Mouse (Mus musculus): ENCODE measurements around the gene Pomgnt1. TPM values are rescaled to one million over a fixed set of nuclear protein-coding genes. Genes with fewer than 3 reads are reported as not detected.
A peak's percentile ranks its signal among the peaks of the same experiment; 100 is the strongest.

The Pomgnt1 gene
- polyA plus RNA-seq, 1 experiment from 2014 or later = 56.9 TPM

DNA sequence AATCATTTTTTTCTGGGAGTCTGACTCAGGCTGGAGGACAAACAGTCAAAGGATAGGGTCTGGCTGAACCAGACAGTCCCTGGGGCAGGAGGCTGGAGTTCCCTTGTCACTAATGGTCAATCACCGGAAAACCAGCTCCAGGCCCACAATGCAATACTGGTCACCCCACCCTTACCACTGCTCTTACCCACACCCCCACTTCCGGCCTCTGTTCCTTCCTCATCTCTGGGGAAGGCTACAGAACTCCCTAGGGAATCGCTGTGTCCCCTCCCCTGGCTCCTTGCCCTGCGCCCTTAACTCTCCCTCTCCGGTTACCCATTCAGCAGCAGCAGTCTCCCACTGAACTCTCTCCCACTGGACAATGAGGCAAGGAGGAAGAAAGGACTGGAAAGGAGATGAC lies 53.5 kb downstream of the Pomgnt1 start:
- Histone ChIP-seq H3K9ac (replicated peaks) (peak overlapping the region; percentile 16; the same call in 1 of the 2 replicates), H3K4me1 (replicated peaks) (peaks cover 33% of the 10 kb centered on the region), H3K9me3 (no peaks in the 10 kb centered on the region), H3K27me3 (no peaks in the 10 kb centered on the region), H3K4me2 (replicated peaks) (peak overlapping the region; percentile 22), H3K4me3 (replicated peaks) (no peak overlapping the region), H3K36me3 (no peaks in the 10 kb centered on the region), H3K27ac (no peak overlapping the region)
- WGBS = 30% methylated on average over 5 of the region's 5 CpGs
- no peak; the same call in 1 of the 2 replicates for ATAC-seq

- H3K36me3 ChIP-seq = no peaks in the 10 kb centered on the region
- no peak overlapping the region for H3K27ac ChIP-seq
- peaks cover 5% of the 10 kb centered on the region; the same call in 1 of the 2 replicates for H3K27me3 ChIP-seq
- WGBS = 26% methylated on average over 3 of the region's 3 CpGs
- peaks cover 13% of the 10 kb centered on the region for H3K4me1 ChIP-seq (replicated peaks)
- H3K4me3 ChIP-seq (replicated peaks) = no peak overlapping the region
- H3K9me3 ChIP-seq = no peaks in the 10 kb centered on the region
- no peak overlapping the region for H3K9ac ChIP-seq (replicated peaks)
- ATAC-seq = no peak
- H3K4me2 ChIP-seq (replicated peaks) = no peak overlapping the region
Observed at GRCm38 (mm10) chr4:116182079-116182478, 58.4 kb downstream of the Pomgnt1 start.

DNA sequence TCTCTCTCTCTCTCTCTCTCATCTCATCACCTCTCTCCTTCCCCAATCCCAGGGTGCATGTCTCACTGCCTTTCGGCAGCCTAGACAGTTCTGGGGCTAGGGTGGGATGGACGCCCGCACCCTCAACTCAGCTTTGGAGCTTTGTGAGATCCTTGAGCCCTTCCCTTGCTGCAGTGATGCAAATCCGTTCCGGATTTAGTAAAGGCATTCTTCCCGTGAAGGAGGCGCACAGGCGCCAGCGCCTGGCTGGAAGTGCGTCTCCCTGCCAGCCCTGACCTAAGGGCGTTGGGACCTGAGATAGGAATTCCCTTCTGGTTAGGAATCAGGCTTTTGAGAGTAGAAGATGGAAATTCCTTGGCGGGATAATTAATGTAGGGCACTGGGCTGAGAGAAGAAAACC lies 59.1 kb downstream of the Pomgnt1 start:
- Histone ChIP-seq H3K4me2 (replicated peaks) (peak overlapping the region; percentile 45), H3K4me3 (replicated peaks) (0 out of 2 replicates have a peak overlapping the region, but pooled peaks have one; percentile 4), H3K9me3 (no peaks in the 10 kb centered on the region), H3K27ac (no peak overlapping the region), H3K36me3 (no peaks in the 10 kb centered on the region), H3K4me1 (replicated peaks) (peaks cover 9% of the 10 kb centered on the region; the same call in 1 of the 2 replicates), H3K27me3 (peaks cover 5% of the 10 kb centered on the region; the same call in 1 of the 2 replicates), H3K9ac (replicated peaks) (peak overlapping the region; percentile 55)
- no peak for ATAC-seq
- 2% methylated on average over 12 of the region's 12 CpGs for WGBS

- no peaks in the 10 kb centered on the region for H3K9me3 ChIP-seq
- no peak for ATAC-seq
- no peak overlapping the region for H3K4me3 ChIP-seq (replicated peaks)
- WGBS = 93% methylated on average over 4 of the region's 4 CpGs
- peaks cover 9% of the 10 kb centered on the region; the same call in 1 of the 2 replicates for H3K4me1 ChIP-seq (replicated peaks)
- H3K36me3 ChIP-seq = no peaks in the 10 kb centered on the region
- no peak overlapping the region for H3K9ac ChIP-seq (replicated peaks)
- no peak overlapping the region for H3K4me2 ChIP-seq (replicated peaks)
- H3K27me3 ChIP-seq = peaks cover 5% of the 10 kb centered on the region; the same call in 1 of the 2 replicates
- H3K27ac ChIP-seq = no peak overlapping the region
Observed at GRCm38 (mm10) chr4:116185083-116185482, 61.4 kb downstream of the Pomgnt1 start.

GRCm38 (mm10) chr4:116192286-116192835 lies 68.7 kb downstream of the Pomgnt1 start:
- Histone ChIP-seq H3K27me3 (no peaks in the 10 kb centered on the region), H3K36me3 (no peaks in the 10 kb centered on the region), H3K27ac (no peak overlapping the region), H3K9me3 (no peaks in the 10 kb centered on the region), H3K4me3 (replicated peaks) (no peak overlapping the region), H3K4me2 (replicated peaks) (no peak overlapping the region), H3K9ac (replicated peaks) (no peak overlapping the region), H3K4me1 (replicated peaks) (no peaks in the 10 kb centered on the region)
- ATAC-seq = no peak
- WGBS = 58% methylated on average over 4 of the region's 4 CpGs

GRCm38 (mm10) chr4:116193583-116194383 lies 70.1 kb downstream of the Pomgnt1 start:
- 75% methylated on average over 9 of the region's 9 CpGs for WGBS
- H3K4me2 ChIP-seq (replicated peaks) = no peak overlapping the region
- no peaks in the 10 kb centered on the region for H3K27me3 ChIP-seq
- H3K27ac ChIP-seq = no peak overlapping the region
- no peaks in the 10 kb centered on the region for H3K9me3 ChIP-seq
- ATAC-seq = no peak
- H3K9ac ChIP-seq (replicated peaks) = no peak overlapping the region
- H3K4me1 ChIP-seq (replicated peaks) = no peaks in the 10 kb centered on the region
- H3K4me3 ChIP-seq (replicated peaks) = no peak overlapping the region
- no peaks in the 10 kb centered on the region for H3K36me3 ChIP-seq

DNA sequence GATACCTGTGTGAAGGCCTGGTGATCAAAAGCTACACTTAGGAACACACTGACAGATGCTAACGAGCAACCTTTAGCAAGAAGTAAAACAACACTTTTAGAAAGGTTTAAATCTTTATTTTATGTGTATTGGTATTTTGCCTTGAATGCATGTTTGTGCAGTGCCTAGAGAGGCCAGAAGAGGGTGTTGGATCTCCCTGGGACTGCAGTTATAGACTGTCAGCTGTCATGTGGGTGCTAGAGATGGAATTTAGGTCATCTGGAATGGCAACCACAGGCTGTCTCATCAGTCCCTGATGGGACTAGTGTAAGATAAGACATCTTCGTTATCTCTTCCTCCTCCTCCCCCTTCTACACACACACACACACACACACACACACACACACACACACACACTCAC lies 74.8 kb downstream of the Pomgnt1 start:
- Histone ChIP-seq H3K4me3 (replicated peaks) (no peak overlapping the region), H3K27me3 (no peaks in the 10 kb centered on the region), H3K27ac (no peak overlapping the region), H3K9me3 (no peaks in the 10 kb centered on the region), H3K9ac (replicated peaks) (no peak overlapping the region), H3K36me3 (no peaks in the 10 kb centered on the region), H3K4me2 (replicated peaks) (no peak overlapping the region), H3K4me1 (replicated peaks) (no peaks in the 10 kb centered on the region)
- no peak for ATAC-seq
- 73% methylated on average over 2 of the region's 2 CpGs for WGBS

GRCm38 (mm10) chr4:116204422-116204821 lies 80.8 kb downstream of the Pomgnt1 start:
- WGBS = 76% methylated on average over 3 of the region's 3 CpGs
- H3K4me2 ChIP-seq (replicated peaks) = no peak overlapping the region
- no peak overlapping the region for H3K27ac ChIP-seq
- no peak for ATAC-seq
- no peaks in the 10 kb centered on the region for H3K9me3 ChIP-seq
- H3K4me1 ChIP-seq (replicated peaks) = no peaks in the 10 kb centered on the region
- H3K27me3 ChIP-seq = no peaks in the 10 kb centered on the region
- H3K9ac ChIP-seq (replicated peaks) = no peak overlapping the region
- no peaks in the 10 kb centered on the region for H3K36me3 ChIP-seq
- H3K4me3 ChIP-seq (replicated peaks) = no peak overlapping the region

- Histone ChIP-seq H3K9me3 (no peaks in the 10 kb centered on the region), H3K4me3 (replicated peaks) (no peak overlapping the region), H3K27me3 (no peaks in the 10 kb centered on the region), H3K27ac (no peak overlapping the region), H3K4me1 (replicated peaks) (no peaks in the 10 kb centered on the region), H3K4me2 (replicated peaks) (no peak overlapping the region), H3K36me3 (no peaks in the 10 kb centered on the region), H3K9ac (replicated peaks) (no peak overlapping the region)
- ATAC-seq = no peak
- 93% methylated on average over 4 of the region's 4 CpGs for WGBS
Observed at GRCm38 (mm10) chr4:116206531-116206930, 82.9 kb downstream of the Pomgnt1 start.

DNA sequence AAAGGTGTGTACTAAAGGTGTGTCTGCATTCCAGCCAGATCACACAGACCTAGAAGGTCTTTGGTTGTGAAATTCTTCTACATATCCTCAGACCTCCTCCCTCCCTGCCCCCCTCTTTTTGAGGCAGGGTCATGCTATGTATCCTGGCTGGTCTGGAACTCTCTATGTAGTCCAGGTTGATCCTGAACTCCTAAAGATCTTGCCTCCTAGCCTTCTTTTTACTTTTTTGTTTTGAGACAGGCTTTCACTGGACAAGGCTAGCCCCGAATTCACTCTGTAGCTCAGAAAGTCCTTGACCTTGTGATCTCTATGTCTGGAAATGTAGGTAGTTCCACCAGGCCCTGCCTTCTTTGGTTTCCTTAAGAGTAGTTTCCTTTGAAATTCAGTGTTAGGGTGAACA lies 85.3 kb downstream of the Pomgnt1 start:
- WGBS = 82% methylated on average over 1 of the region's 1 CpGs
- Histone ChIP-seq H3K4me3 (replicated peaks) (no peak overlapping the region), H3K4me1 (replicated peaks) (no peaks in the 10 kb centered on the region), H3K4me2 (replicated peaks) (no peak overlapping the region), H3K27me3 (no peaks in the 10 kb centered on the region), H3K27ac (no peak overlapping the region), H3K36me3 (no peaks in the 10 kb centered on the region), H3K9me3 (no peaks in the 10 kb centered on the region), H3K9ac (replicated peaks) (no peak overlapping the region)
- no peak for ATAC-seq
